Mouse (Mus musculus) forebrain, postnatal 0 days (tissue): ENCODE measurements around the gene Cacna2d3. TPM values are rescaled to one million over a fixed set of nuclear protein-coding genes. Genes with fewer than 3 reads are reported as not detected.

Experiments used
- ATAC-seq: fragments of 200-750 bp; cut with Nextera tagmentation; 2 replicates; pipeline ENCODE4 v1.8.0; 2017; ENCODE audit warnings: mild to moderate bottlenecking, moderate library complexity
- DNase-seq: peaks from one replicate; pipeline ENCODE4 v3.0.0-alpha.2; 2015
- H3K27ac ChIP-seq: fragments of 300-500 bp; sonication (generic); 2 replicates; pipeline ENCODE4 v1.5.1; 2014; ENCODE audit warnings: low read depth, mild to moderate bottlenecking, antibody characterized with exemption, low read length, moderate library complexity, mixed read lengths
- H3K27me3 ChIP-seq: fragments of 300-500 bp; sonication (generic); 2 replicates; pipeline ENCODE4 v1.6.1; 2014; ENCODE audit warnings: mild to moderate bottlenecking, low read length, mixed read lengths; ENCODE audit not compliant: insufficient read depth
- H3K36me3 ChIP-seq: fragments of 300-500 bp; sonication (generic); 2 replicates; pipeline ENCODE4 v1.6.1; 2014; ENCODE audit warnings: mild to moderate bottlenecking, moderate library complexity; ENCODE audit not compliant: insufficient read depth
- H3K4me1 ChIP-seq: fragments of 300-500 bp; sonication (generic); 2 replicates; pipeline ENCODE4 v1.6.1; 2014; ENCODE audit warnings: antibody characterized with exemption; ENCODE audit not compliant: insufficient read depth
- H3K4me2 ChIP-seq: fragments of 300-500 bp; sonication (generic); 2 replicates; pipeline ENCODE4 v1.6.1; 2014; ENCODE audit warnings: low read depth, mild to moderate bottlenecking, moderate library complexity
- H3K4me3 ChIP-seq: fragments of 300-500 bp; sonication (generic); 2 replicates; pipeline ENCODE4 v1.5.1; 2014; ENCODE audit warnings: low read depth, low read length, mixed read lengths
- H3K9ac ChIP-seq: fragments of 300-500 bp; sonication (generic); 2 replicates; pipeline ENCODE4 v1.6.1; 2014; ENCODE audit warnings: mild to moderate bottlenecking
- H3K9me3 ChIP-seq: fragments of 300-500 bp; sonication (generic); 2 replicates; pipeline ENCODE4 v1.6.1; 2016; ENCODE audit warnings: low read length
- CTCF ChIP-seq: sonication (generic); IDR thresholded peaks from 2 replicates; pipeline ENCODE4 v1.5.1; 2016; ENCODE audit warnings: antibody characterized with exemption, control low read depth, low read depth
- whole genome bisulfite sequencing: fragments of 180-500 bp; shearing (Covaris S2); extraction: QIAGEN DNeasy Blood & Tissue Kit; methylation state at CpG from one replicate; pipeline ENCODE4 v1.1.7; 2014; 5-methylcytosine and 5-hydroxymethylcytosine counted together
- polyA plus RNA-seq: library from polyadenylated mRNA; unstranded; fragments of >200 nt; fragmentation: Nextera tagmentation; extraction: Ambion mirVana; gene quantifications from 2 replicates; pipeline ENCODE4 v1.2.1, GENCODE M21; 2015
- total RNA-seq: library from RNA; depleted of rRNA; stranded (reverse); fragments of >200 nt; gene quantifications from 2 replicates; pipeline ENCODE4 v1.2.3, GENCODE M21; 2014; rRNA removed

Cacna2d3 gene
- total and polyA plus RNA-seq, 2 experiments from 2014 or later: 28.1 to 37.7 TPM

DNA sequence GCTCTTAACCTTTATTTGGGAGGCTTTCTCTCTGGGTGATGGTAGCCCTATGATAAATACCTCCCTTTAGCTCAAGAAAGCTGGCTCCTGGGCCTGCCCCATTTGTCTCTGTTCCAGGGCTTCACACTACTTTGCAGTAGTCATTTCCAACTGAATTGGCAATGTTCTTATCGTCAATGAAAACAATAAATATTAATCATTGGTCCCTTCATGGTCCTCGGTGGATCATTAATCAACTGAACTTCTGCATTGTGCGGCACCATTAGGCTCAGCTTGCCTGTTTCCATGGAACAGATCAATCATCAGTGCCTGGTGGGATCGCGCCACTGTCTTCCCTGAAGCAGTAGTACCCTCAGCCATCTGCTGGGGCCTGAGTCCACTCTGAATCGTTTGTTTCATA, 850.7 kb downstream of the Cacna2d3 start:
- Histone ChIP-seq H3K9me3 (no peaks in the 10 kb centered on the region), H3K27ac (no peak overlapping the region), H3K9ac (no peak overlapping the region), H3K4me1 (no peaks in the 10 kb centered on the region), H3K27me3 (no peaks in the 10 kb centered on the region), H3K36me3 (no peaks in the 10 kb centered on the region), H3K4me3 (no peak overlapping the region), H3K4me2 (no peak overlapping the region)
- WGBS: 65% methylated on average over 6 of the region's 6 CpGs
- no peak for ATAC-seq
- TF ChIP-seq CTCF: no peak
- no peak for DNase-seq

DNA sequence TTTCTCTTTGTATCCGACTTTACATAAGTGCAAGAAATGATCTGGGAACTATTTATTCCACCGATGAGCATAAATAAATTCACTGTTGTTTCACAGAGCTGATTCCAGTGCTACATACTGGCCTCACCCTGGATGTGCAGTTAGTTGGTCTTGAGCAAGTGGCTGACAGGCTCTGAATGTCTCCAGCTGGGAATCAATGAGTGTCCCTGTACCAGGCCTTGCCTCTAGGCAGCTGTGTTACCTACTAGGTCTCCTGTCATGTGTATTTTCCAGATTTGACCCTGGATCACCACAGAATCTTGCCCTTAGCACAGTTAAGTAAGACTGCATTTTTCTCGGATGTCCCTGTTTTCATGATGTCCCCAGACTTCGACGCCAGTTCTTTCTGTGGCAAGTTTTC, 851.3 kb downstream of the Cacna2d3 start:
- TF ChIP-seq CTCF: no peak
- no peak for ATAC-seq
- 95% methylated on average over 5 of the region's 5 CpGs for WGBS
- H3K27me3 ChIP-seq: no peaks in the 10 kb centered on the region
- H3K9me3 ChIP-seq: no peaks in the 10 kb centered on the region
- H3K27ac ChIP-seq: no peak overlapping the region
- H3K36me3 ChIP-seq: no peaks in the 10 kb centered on the region
- no peaks in the 10 kb centered on the region for H3K4me1 ChIP-seq
- no peak overlapping the region for H3K4me2 ChIP-seq
- H3K9ac ChIP-seq: no peak overlapping the region
- H3K4me3 ChIP-seq: no peak overlapping the region
- DNase-seq: no peak

GRCm38 (mm10) chr14:28864925-28865324, 856.7 kb downstream of the Cacna2d3 start:
- no peak overlapping the region for H3K27ac ChIP-seq
- peak; percentile 63 for ATAC-seq
- H3K36me3 ChIP-seq: no peaks in the 10 kb centered on the region
- no peak overlapping the region for H3K4me2 ChIP-seq
- 38% methylated on average over 4 of the region's 4 CpGs for WGBS
- no peak for TF ChIP-seq CTCF
- H3K4me1 ChIP-seq: no peaks in the 10 kb centered on the region
- H3K9ac ChIP-seq: no peak overlapping the region
- no peaks in the 10 kb centered on the region for H3K27me3 ChIP-seq
- H3K9me3 ChIP-seq: no peaks in the 10 kb centered on the region
- H3K4me3 ChIP-seq: no peak overlapping the region
- peak; percentile 33 for DNase-seq

DNA sequence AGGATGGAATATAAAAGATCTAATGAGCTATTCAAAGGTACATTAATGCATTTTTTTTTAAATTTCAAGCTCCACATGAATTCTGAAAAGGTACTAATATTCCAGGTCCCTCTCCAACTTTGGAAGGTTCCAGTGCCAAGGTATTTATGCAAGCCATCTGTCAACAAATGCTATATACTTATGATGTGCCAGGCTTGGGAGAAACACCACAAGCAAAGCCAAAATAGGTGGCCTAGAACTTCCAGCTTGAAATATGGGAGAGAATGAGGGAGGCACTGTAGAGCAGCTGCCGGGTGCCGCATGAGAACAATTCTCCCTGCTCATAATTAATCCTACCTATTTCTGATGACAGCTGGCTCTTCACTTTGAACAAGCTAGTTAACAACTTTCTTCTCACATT, 860.5 kb downstream of the Cacna2d3 start:
- no peaks in the 10 kb centered on the region for H3K4me1 ChIP-seq
- ATAC-seq: no peak
- H3K9me3 ChIP-seq: no peaks in the 10 kb centered on the region
- DNase-seq: peak; percentile 21
- H3K9ac ChIP-seq: no peak overlapping the region
- 39% methylated on average over 2 of the region's 2 CpGs for WGBS
- no peak for TF ChIP-seq CTCF
- no peaks in the 10 kb centered on the region for H3K36me3 ChIP-seq
- no peaks in the 10 kb centered on the region for H3K27me3 ChIP-seq
- H3K4me2 ChIP-seq: no peak overlapping the region
- H3K4me3 ChIP-seq: no peak overlapping the region
- no peak overlapping the region for H3K27ac ChIP-seq

Other genes starting within 250 kb of the Cacna2d3 start
- 95.6 and 154 TPM in 2 replicates for gene Selenok, start 246.4 kb upstream of the Cacna2d3 start, total RNA-seq
- 446 and 494 TPM in 2 replicates for gene Selenok, start 246.4 kb upstream of the Cacna2d3 start, polyA plus RNA-seq